Mouse (Mus musculus) gastrocnemius, postnatal 36 days (tissue): ENCODE measurements around the gene Cacna1a. TPM values are rescaled to one million over a fixed set of nuclear protein-coding genes. Genes with fewer than 3 reads are reported as not detected.
"Not testable (repeated sequence)": the region's sequence is repeated elsewhere in the genome, so short reads cannot be mapped to it uniquely, and the experiment has no call there.

Experiments used
- DNase-seq, 2 experiments: peaks; one replicate each; pipeline ENCODE4 v3.0.0; 2022
- intact Hi-C: fragments of 180-260 bp; cut with DNase I; formaldehyde crosslinking; loops from one replicate; pipeline ENCODE4 v1.15.1; 2025
- total RNA-seq, 2 experiments: library from RNA; stranded (reverse); gene quantifications; 2 replicates each; pipeline ENCODE4 v1.2.3; 2021

Gene Cacna1a
- total RNA-seq, 2 experiments from 2014 or later: 3.3 to 3.8 TPM

DNA sequence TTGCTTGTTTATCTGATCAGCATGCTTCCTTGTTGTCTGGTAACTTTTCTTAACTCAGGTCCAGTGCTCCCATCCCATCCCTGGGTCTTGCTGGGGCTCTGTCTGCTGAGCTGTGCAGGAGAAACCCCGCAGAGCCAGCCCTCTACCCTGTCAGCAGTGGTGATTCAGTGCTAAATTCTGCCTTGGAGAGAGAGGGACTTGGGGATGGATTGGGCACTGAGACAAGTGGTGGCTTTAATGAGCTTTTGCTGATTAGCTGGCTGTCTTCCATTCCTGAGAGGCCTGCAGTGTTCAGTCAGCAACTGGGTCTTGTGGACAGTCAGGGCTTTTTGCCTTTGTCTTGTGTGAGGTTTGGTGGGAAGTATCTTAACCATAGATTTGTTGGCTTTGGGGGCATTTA, 78.7 kb downstream of the Cacna1a start:
- DNase-seq: no peak
- intact Hi-C loops: no loop called here

DNA sequence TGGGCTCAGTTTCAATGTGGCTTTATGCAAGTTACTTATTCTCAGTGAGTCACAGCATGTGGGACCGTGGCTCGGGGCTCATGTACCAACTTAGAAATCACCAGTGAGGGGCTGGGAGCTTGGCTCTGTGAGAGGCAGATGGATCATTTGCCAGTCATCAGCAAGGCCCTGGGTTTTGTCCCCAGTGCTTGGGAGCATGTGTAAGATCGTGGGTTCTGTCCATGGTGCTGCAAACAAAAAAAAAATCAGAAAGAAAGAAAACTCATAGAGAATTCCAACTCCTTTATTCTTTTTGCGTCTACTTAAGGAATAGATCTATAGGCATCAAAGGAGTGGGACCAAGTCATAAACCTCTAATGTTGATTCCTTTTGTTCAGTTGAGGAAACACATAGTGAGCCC, 80.8 kb downstream of the Cacna1a start:
- intact Hi-C loops: no loop called here
- DNase-seq: no peak

DNA sequence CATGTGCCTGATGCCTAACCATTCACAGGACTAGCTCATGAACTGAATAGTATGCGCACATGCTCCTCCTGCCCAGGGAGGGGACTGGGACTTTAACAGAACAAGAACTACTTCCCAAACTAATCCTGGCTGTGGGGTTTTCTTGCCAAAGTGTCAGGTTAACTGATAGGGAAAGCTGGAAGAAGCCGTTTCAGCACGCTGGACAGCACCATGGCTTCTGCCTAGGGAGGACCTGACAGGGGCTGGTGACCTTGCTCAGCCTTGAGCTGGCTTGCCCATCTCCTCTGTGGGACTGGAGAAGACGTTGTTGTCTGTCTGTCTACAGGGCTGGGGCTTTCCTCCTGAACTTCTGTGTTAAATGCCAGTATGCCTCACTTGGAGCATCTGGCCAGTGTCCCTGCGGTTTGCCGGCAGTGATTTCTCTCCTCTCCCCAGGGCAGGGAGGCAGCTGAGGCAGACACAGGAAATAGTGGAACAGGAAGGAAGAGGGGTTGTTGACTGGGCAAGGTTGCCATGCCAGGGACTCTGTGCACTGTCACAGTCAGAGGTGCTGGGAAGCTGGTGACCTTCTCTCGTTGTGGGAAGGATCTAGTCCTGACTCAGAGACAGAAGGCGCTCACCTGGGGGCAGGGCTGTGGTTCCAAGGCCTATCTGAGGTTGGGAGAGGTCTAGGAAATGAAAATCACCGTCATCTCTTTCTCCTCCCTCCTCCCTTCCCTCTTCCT, 83.2 kb downstream of the Cacna1a start:
- DNase-seq: peak in 1 of 2 experiments; percentile 35
- intact Hi-C loops: no loop called here

DNA sequence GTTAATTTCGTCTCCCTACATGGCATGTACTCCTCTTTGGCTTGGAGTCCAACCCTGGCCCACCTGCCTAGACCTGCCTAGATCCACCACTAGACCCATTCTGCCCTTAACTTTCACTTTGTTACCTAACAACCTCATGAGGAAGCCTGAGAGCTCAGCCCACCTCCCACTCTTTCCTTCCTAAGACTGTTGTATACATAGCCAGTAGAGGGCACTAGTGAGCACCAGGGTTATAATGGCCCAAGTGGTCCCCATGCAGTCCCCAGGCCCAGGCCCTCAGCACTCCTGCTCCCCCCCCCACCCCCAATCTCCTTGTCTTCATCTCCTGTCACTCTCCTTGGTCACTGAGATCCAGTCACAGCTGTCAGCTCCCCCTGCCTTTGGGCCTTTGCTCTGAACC, 86.2 kb downstream of the Cacna1a start:
- DNase-seq: no peak
- intact Hi-C loops: no loop called here

DNA sequence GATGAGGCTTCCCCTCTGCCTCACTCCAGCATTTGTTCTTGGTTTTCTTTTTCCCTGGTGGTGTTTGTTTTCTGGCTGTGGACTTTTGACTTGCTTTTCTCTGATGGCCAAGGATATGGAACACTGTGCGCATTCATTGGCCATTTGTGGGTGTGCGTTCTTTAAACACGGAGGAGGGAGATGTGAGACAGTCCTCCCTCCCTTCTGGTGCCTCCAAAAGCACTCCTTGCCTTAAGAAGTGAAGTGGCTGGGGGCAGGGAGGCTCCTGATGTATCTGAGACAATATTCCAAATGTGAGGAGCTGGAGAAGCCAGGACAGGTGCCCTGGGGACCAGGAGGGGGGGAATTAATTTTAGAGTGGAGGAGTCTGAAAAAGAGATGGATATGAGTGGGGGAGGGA, 89.1 kb downstream of the Cacna1a start:
- no peak for DNase-seq
- intact Hi-C loops: no loop called here

GRCm38 (mm10) chr8:84483004-84483403, 94.8 kb downstream of the Cacna1a start:
- intact Hi-C loops: no loop called here
- no peak for DNase-seq

GRCm38 (mm10) chr8:84485366-84485765, 97.1 kb downstream of the Cacna1a start:
- intact Hi-C loops: no loop called here
- no peak for DNase-seq

DNA sequence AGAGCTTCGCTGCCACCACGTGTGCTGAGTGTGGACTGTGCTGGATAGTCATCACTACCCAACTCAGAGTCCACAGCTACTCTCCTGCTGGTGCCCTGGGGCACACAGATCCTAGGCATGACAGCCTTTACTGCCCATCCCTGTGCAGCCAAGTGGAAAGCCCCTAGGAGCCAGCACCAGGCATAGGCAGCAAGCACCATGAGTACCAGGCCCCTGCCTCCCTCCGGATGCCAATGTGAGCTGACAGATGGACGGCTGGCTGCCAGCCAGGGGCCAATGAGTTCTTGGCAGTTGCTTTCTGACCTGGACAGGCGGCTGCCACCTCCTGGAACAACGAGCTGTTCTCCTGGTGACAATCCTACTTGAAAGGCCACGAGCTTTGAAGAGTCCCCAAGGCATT, 97.6 kb downstream of the Cacna1a start:
- no peak for DNase-seq
- intact Hi-C loops: no loop called here

DNA sequence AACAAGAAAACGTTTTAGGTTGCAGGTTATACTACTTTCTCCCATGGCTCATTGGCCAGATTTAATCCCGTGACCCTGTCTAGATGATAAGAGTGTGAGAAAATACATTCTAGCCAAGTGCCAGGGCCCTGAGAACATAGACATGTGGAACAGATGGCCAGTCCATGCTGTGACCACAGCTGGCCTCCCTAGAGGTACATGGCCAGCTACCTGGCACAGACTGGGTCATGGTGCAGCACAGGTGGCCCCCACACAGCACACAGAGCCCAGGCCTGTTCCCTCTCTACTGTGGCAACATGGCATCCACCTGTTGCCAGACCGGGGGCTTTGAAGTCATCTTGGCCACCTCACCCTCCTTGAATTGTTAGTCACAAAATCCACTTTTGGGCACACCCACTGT, 101.0 kb downstream of the Cacna1a start:
- no peak for DNase-seq
- intact Hi-C loops: no loop called here

DNA sequence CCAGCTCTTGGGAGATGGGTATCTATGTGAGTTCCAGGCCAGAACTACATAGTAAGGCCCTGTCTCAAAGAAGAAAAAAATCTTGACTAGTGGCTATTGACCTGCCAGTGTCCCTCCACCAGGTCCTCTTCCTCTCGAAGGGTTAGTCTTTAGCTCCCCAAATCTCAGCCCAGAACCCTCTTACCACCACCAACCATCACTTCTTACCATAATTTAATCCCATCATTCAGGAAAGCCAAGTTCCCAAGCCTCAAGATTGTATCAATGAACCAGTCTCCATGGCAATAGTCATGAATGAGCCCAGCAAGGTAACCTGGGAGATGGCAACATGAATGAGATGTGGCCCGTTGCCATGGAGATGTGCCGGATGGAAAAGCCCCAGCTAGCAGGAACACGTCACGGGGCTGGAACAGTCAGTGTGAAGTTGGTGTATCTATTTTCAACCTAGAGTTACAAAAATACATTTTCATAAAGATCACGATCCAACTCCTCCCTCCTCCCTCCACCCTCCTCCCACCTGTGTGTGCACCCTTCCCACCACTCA, 106.4 kb downstream of the Cacna1a start:
- DNase-seq: no peak
- intact Hi-C loops: no loop called here

DNA sequence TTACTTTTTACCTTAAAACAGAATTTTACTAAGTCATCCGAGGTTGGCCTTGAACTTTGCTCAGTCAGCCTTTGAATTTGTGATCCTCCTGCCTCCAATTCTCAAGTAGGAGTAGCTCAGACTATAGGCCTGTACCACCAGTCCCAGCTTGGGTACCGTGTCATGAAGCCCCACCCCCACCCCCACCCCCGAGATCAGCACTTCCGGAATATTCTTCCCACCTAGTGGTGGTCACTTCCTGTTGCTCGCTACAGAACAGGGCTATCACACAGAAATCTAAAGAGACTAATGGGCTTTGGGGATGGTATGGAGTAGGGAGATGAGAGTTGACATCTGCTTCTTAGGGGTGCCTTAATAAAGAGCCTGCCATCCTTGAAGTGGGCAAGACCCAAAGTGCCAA, 112.9 kb downstream of the Cacna1a start:
- no peak for DNase-seq
- intact Hi-C loops: no loop called here

- intact Hi-C loops: no loop called here
- peak; percentile 64 to 72 for DNase-seq
Measured at GRCm38 (mm10) chr8:84501671-84502308, 113.5 kb downstream of the Cacna1a start.

GRCm38 (mm10) chr8:84502638-84503037, 114.4 kb downstream of the Cacna1a start:
- intact Hi-C loops: no loop called here
- DNase-seq: no peak

DNA sequence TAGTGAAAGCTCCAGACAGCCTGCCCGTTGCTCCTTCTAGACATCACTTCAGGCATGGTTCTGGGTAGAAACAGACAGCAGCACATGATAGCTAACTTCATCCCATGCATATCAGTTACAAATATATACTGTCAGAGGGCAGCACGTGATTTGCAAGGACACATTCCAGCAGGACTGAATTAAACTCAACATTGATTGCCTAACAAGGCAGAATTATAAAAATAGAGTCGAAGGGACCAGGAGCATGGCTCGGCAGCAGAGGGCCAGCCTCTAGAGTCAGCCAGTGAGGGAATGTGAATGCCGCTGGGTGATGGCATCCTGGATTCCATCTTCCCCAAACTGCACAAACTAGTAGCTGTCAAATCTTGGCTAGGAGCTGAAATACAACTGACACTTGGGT, 119.0 kb downstream of the Cacna1a start:
- DNase-seq: no peak
- intact Hi-C loops: no loop called here

DNA sequence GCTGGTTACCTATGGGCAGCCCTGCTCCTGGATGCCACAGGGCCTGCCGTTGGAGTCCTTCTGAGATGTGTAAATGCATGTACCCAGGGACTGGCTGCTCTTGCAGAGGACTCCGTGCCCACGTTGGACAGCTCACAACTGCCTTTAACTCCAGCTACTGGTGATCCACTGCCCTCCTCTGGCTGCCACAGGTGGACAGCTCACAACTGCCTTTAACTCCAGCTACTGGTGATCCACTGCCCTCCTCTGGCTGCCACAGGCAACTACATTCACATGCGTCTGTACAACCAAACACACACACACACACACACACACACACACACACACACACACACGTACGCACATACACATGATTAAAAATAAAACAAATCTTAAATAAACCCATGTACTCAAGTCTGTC, 121.5 kb downstream of the Cacna1a start:
- DNase-seq: not testable (repeated sequence)

DNA sequence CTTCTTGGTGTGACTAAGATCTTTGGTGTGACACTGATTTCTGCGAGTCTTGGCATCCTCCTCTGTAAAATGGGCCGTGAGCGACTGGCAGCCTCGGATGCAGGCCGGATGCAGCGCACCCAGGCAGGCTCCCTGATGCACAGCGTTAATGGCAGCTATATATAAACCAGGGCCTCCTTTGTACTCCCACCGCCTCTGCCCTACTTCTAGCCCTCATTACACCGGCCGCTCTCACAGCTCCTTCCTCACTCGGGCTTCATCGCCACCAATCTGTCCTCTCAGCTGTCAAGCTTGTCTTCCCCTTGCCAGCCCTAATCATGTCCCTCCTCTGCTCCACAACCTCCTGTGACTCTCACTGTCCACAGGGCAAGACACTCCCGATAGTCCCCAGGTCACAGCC, 123.4 kb downstream of the Cacna1a start:
- no peak for DNase-seq
- intact Hi-C loops: loop anchor here (5.0 kb wide), 1 partner anchor 144 kb away; no protein-coding TSS in a partner anchor

More for the DNA sequence above, 121.5 kb downstream of the Cacna1a start:
- intact Hi-C loops: loop anchor here (5.0 kb wide), 1 partner anchor 142 kb away; no protein-coding TSS in a partner anchor

DNA sequence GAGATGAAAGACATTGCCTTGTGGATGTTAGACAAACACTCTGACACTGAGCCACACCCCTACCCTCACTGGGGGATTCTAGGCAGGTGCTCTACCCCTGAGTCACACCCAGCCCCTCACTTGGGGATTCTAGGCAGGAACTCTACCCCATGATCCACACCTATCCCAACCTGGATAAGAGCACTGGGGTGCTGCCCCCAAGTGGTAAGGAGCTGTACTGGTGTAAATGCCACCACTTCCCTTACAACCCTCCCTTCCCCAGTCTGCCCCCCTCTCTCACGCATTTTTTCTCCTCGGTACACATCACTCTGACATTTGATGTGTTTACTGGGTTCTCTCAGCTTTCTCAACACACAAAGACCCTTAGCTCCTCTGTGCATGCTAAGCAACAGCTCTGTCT, 125.5 kb downstream of the Cacna1a start:
- no peak for DNase-seq
- intact Hi-C loops: loop anchor here (5.0 kb wide), 1 partner anchor 146 kb away; no protein-coding TSS in a partner anchor

DNA sequence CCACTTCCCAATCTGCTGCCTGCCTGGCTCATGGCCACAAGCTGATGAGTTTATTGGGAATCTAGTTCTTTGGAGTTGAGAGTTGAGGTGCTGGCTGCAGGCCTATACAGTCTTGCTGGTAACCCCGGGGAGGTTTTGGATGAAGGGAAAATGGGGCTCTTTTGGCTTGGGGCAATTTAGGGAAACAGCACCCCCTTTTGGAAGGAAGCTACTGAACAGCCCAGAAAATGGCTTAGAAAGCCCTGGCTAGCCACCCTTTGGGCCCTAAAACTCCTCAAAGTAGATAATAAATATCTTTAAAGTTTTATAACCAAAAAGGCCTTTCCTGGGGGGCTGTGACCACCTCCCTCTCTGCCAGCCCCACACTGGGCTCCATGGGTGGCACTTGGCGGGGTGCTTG, 129.9 kb downstream of the Cacna1a start:
- intact Hi-C loops: no loop called here

GRCm38 (mm10) chr8:84518720-84519119, 130.5 kb downstream of the Cacna1a start:
- no peak for DNase-seq
- intact Hi-C loops: no loop called here

More for the DNA sequence above, 129.9 kb downstream of the Cacna1a start:
- DNase-seq: no peak

DNA sequence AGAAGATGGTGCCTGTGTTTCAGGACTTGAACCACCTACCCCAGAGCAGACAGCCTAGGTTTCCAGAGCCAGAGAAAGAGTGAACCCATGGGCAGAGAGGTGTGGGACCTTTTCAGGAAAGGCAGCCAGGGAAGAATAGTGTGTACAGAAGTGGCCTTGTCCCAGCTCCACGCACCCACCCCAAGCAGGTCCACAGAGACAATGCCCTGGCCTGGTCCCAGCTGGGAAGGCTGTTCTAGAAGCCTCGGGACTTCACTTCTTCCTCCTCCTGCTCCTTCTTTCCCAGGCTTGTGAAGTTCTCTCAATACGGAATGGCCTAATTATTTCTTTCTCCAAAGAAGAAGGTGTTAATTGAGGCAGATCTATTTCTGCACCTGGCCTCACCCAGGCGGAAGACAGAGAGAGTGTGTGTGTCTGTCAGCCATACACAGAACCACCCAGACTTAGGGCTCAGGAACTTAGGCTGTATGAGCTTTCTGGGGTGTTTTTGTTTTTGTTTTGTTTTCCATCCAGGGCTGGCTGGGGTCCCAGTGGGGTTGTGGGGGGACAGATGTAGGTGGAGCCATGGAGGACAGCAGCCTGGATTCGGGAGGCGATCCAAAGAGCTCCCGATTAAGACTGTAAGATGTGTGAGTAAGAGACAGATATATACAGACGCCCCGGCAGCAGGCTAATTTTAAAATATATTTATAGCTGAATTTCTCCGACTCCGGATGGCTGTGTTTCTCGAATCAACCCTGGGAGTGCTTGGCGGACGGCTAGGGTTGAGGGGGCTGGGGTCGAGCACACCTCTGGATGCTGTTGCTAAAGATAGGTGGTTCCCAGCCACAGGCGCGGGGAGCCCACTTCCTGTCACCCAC, 131.8 kb downstream of the Cacna1a start:
- DNase-seq: no peak
- intact Hi-C loops: no loop called here

DNA sequence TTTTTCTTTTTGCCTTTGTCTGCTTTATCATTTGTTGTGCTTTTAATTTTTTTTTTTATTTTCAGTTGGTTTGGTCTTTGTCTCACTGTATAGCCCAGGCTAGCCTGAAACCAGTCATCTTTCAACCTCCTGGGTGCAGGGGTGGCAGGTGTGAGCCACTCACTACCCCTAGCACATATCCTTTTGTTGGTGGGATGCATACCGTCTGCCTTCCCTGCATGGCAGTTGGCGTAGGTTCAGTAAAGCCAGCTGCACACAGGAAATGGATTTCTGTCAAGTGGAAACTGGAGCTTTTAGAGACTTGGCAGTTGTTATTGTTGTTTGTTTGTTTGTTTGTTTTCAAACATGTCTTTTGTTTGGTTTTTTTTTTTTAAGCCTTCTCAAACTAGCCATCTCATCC, 132.8 kb downstream of the Cacna1a start:
- intact Hi-C loops: no loop called here
- no peak for DNase-seq
